Mouse (Mus musculus): Measurements from ENCODE around the gene F11r.

- TF ChIP-seq GATA1 (IDR thresholded peaks at IDR 0.05; ENCODE audit: borderline replicate concordance, low read length) (no peak), FLI1 (IDR thresholded peaks at IDR 0.05; ENCODE audit: low read length) (no peak)
Observed at GRCm38 (mm10) chr1:171513760-171514159, 76.4 kb downstream of the F11r start.
